Mouse (Mus musculus): ENCODE data around the gene Gimap4. TPM values are rescaled to one million over a fixed set of nuclear protein-coding genes. Genes with fewer than 3 reads are reported as not detected.

The Gimap4 gene
- polyA plus RNA-seq, 1 experiment from 2014 or later, result 1.5 TPM

DNA sequence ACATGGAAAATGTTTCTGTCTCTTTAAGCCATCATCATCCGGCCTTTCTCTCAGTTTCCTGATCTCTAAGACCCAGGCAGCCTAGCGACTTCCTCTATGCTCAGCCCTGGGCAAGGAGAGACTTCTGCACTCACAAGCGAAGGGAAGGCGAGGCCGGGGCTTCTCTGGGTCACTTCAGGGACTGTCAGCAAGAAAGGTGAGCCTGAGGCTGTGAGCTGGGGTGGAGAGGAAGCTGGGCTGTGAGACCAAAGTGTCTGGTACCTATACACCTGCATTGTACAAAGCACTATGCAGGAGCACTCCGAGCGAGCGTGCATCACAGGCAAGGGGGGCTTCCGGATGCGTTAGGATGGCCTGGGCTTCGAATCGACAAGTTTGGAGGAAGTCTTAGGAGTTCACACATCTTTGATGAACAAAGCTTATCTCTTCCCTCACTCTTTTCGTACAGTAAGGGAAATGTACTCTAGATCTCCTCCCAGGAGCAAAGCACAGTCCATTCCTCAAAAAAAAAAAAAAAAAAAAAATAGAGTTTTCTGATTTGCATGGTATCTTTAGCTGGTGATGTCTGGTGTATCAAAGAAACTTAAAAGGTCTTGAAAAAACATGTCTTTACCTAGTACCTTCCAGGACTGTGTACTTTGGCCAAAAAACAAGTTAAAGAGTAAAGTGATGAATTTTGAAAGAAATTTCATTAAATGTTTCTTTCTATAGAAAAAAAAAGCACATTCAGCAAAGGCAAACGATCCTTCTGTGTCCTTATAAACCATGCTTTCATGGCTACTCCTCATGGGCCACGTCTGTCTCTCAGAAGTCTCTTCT, 54.8 kb downstream of the Gimap4 start, which contains the start of gene Gimap1:
TSS of gene Gimap1 (plus strand) at position 94 of the 819 bp plus-strand sequence.
- Histone ChIP-seq H3K4me1 (replicated peaks; ENCODE audit: control insufficient read depth, insufficient read depth, low read length) (peaks cover 8% of the 10 kb centered on the region; the same call in 1 of the 2 replicates), H3K4me3 (replicated peaks; ENCODE audit: low read length) (no peak within 1 kb of the TSS), H3K27ac (no peak within 1 kb of the TSS), H3K27me3 (ENCODE audit: control insufficient read depth, insufficient read depth, low read length) (peaks cover 16% of the 10 kb centered on the region), H3K36me3 (replicated peaks; ENCODE audit: control insufficient read depth, insufficient read depth) (no peaks in the 10 kb centered on the region), H3K4me2 (replicated peaks) (no peak within 1 kb of the TSS), H3K9ac (no peak within 1 kb of the TSS), H3K9me3 (ENCODE audit: control insufficient read depth, low read length) (no peaks in the 10 kb centered on the region)
- WGBS, result 85% methylated on average over 15 of the region's 15 CpGs
- DNase-seq (ENCODE audit: low spot score) (no peak), ATAC-seq (ENCODE audit: low FRiP score) (no peak)

DNA sequence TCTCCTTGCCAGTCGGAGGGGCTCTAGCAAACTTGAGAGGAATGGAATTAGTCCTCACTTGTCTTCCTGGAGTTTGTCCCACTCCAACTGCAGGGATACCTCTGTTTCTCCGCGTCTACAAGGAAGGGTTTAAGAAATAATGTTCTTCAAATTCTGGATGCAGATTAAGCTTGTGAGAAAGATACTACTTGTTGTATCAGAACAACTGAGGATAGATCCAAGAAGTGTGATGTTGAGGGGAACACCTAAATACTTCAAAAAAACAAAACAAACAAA, 55.4 kb downstream of the Gimap4 start:
- Histone ChIP-seq H3K27ac (no peak overlapping the region), H3K4me2 (replicated peaks) (no peak overlapping the region), H3K9ac (no peak overlapping the region), H3K9me3 (ENCODE audit: control insufficient read depth, low read length) (no peaks in the 10 kb centered on the region), H3K4me1 (replicated peaks; ENCODE audit: control insufficient read depth, insufficient read depth, low read length) (peaks cover 8% of the 10 kb centered on the region; the same call in 1 of the 2 replicates), H3K4me3 (replicated peaks; ENCODE audit: low read length) (no peak overlapping the region), H3K36me3 (replicated peaks; ENCODE audit: control insufficient read depth, insufficient read depth) (no peaks in the 10 kb centered on the region), H3K27me3 (ENCODE audit: control insufficient read depth, insufficient read depth, low read length) (peaks cover 21% of the 10 kb centered on the region)
- 87% methylated on average over 3 of the region's 3 CpGs for WGBS
- no peak for DNase-seq (ENCODE audit: low spot score)
- ATAC-seq (ENCODE audit: low FRiP score), result no peak

DNA sequence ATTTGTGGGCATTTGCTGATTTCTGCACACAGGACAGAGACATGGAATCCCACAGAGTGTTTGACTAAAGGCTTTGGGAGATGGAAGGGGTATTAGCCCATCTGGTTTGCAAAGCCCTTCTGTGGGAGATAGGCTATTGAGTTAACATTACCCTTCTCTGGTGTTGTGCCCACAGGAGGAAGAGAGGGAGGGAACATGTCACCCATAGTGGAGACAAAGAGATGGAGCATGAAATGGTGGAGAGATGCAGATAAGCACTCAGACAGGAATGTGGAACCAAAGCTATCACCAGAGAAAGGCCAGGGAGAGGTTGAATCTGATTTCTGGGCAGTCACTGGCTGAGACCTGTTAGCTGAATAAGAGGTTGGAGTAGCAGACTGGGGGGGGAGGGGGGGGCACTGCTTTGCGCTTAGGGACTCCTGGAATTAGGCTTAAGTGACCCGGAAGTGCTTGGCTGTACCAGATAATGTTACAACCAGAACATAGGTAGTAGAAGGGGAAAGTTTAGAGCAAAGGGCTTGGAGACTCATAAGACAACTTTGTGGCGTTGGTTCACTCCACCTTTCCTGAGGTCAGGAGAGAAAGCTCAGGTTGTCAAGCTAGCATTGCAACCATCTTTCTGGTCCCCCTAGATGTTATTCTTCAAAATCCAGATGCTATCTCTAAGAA, 56.3 kb downstream of the Gimap4 start:
- Histone ChIP-seq H3K27ac (no peak overlapping the region), H3K4me2 (replicated peaks) (no peak overlapping the region), H3K27me3 (ENCODE audit: control insufficient read depth, insufficient read depth, low read length) (peaks cover 21% of the 10 kb centered on the region), H3K36me3 (replicated peaks; ENCODE audit: control insufficient read depth, insufficient read depth) (no peaks in the 10 kb centered on the region), H3K9ac (no peak overlapping the region), H3K4me3 (replicated peaks; ENCODE audit: low read length) (no peak overlapping the region), H3K4me1 (replicated peaks; ENCODE audit: control insufficient read depth, insufficient read depth, low read length) (peaks cover 8% of the 10 kb centered on the region; the same call in 1 of the 2 replicates), H3K9me3 (ENCODE audit: control insufficient read depth, low read length) (no peaks in the 10 kb centered on the region)
- ATAC-seq (ENCODE audit: low FRiP score) (no peak), DNase-seq (ENCODE audit: low spot score) (no peak)
- WGBS, result 77% methylated on average over 3 of the region's 3 CpGs

DNA sequence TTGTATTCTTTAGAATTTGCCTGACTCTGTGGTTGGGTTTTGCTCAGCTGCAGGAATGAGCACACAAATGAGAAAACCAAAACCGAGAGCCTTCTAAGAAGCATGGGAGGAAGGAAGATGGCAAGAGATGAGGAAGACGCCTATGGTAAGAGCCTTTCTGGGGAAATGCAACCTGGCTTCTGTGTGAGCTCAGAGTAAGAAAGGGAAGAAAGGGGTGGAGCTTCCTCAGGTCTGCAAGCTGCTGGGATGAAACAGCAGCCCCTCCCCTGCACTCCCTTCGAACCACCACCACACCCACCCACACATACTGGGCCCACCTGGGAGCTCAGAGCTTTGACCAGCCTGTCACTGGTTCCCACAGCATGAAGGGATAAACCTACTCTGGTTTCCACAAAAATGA, 56.9 kb downstream of the Gimap4 start:
- Histone ChIP-seq H3K4me3 (replicated peaks; ENCODE audit: low read length) (no peak overlapping the region), H3K27me3 (ENCODE audit: control insufficient read depth, insufficient read depth, low read length) (peaks cover 21% of the 10 kb centered on the region), H3K27ac (no peak overlapping the region), H3K9ac (no peak overlapping the region), H3K9me3 (ENCODE audit: control insufficient read depth, low read length) (no peaks in the 10 kb centered on the region), H3K4me2 (replicated peaks) (no peak overlapping the region), H3K4me1 (replicated peaks; ENCODE audit: control insufficient read depth, insufficient read depth, low read length) (peaks cover 8% of the 10 kb centered on the region; the same call in 1 of the 2 replicates), H3K36me3 (replicated peaks; ENCODE audit: control insufficient read depth, insufficient read depth) (no peaks in the 10 kb centered on the region)
- 24% methylated on average over 3 of the region's 3 CpGs for WGBS
- DNase-seq (ENCODE audit: low spot score) (no peak), ATAC-seq (ENCODE audit: low FRiP score) (no peak)

Other genes with a start within 250 kb of the Gimap4 start
- gene Zfp467, start 238.7 kb upstream of the Gimap4 start, polyA plus RNA-seq (2014; fragmentation: Nextera tagmentation; extraction: Ambion mirVana), result 25.8 and 32.4 TPM in 2 replicates
- gene Sspo, start 236.3 kb upstream of the Gimap4 start, polyA plus RNA-seq (2014; fragmentation: Nextera tagmentation; extraction: Ambion mirVana), result 0.20 and 0.35 TPM in 2 replicates
- gene Atp6v0e2, start 146.9 kb upstream of the Gimap4 start, polyA plus RNA-seq (2014; fragmentation: Nextera tagmentation; extraction: Ambion mirVana), result 230 and 241 TPM in 2 replicates
- gene Lrrc61, start 129.8 kb upstream of the Gimap4 start, polyA plus RNA-seq (2014; fragmentation: Nextera tagmentation; extraction: Ambion mirVana), result 18.2 and 20.8 TPM in 2 replicates
- gene Rarres2, start 111.8 kb upstream of the Gimap4 start, polyA plus RNA-seq (2014; fragmentation: Nextera tagmentation; extraction: Ambion mirVana), result 5.2 and 8.2 TPM in 2 replicates
- gene Gm45021, start 94.9 kb upstream of the Gimap4 start, polyA plus RNA-seq (2014; fragmentation: Nextera tagmentation; extraction: Ambion mirVana), result not detected in 2 replicates
- gene Repin1, start 90.7 kb upstream of the Gimap4 start, polyA plus RNA-seq (2014; fragmentation: Nextera tagmentation; extraction: Ambion mirVana), result 37.4 and 41.7 TPM in 2 replicates
- gene Gm44965, start 90.6 kb upstream of the Gimap4 start, polyA plus RNA-seq (2014; fragmentation: Nextera tagmentation; extraction: Ambion mirVana), result 0.74 and 0.78 TPM in 2 replicates
- 11.8 and 13.6 TPM in 2 replicates for gene Zfp775, start 82.5 kb upstream of the Gimap4 start, polyA plus RNA-seq (2014; fragmentation: Nextera tagmentation; extraction: Ambion mirVana)
- gene AI854703, start 57.8 kb upstream of the Gimap4 start, polyA plus RNA-seq (2014; fragmentation: Nextera tagmentation; extraction: Ambion mirVana), result 23.1 and 25.7 TPM in 2 replicates
- 0.12 and 0.16 TPM in 2 replicates for gene Gimap8, start 37.3 kb upstream of the Gimap4 start, polyA plus RNA-seq (2014; fragmentation: Nextera tagmentation; extraction: Ambion mirVana)
- gene Gimap9, start 8.4 kb upstream of the Gimap4 start, polyA plus RNA-seq (2014; fragmentation: Nextera tagmentation; extraction: Ambion mirVana), result 1.2 and 1.6 TPM in 2 replicates
- 7.2 and 8.7 TPM in 2 replicates for gene Gimap6, start 23.7 kb downstream of the Gimap4 start, polyA plus RNA-seq (2014; fragmentation: Nextera tagmentation; extraction: Ambion mirVana)
- 0.71 TPM in 1 of 2 replicates, not detected in the other for gene Gm28053, start 34.1 kb downstream of the Gimap4 start, polyA plus RNA-seq (2014; fragmentation: Nextera tagmentation; extraction: Ambion mirVana)
- not detected in 2 replicates for gene Gimap7, start 34.1 kb downstream of the Gimap4 start, polyA plus RNA-seq (2014; fragmentation: Nextera tagmentation; extraction: Ambion mirVana)
- gene Gimap1, start 54.5 kb downstream of the Gimap4 start, polyA plus RNA-seq (2014; fragmentation: Nextera tagmentation; extraction: Ambion mirVana), result 5.1 and 5.7 TPM in 2 replicates
- 1.7 and 2.1 TPM in 2 replicates for gene Gimap5, start 61.6 kb downstream of the Gimap4 start, polyA plus RNA-seq (2014; fragmentation: Nextera tagmentation; extraction: Ambion mirVana)
- not detected in 2 replicates for gene Gimap3, start 86.3 kb downstream of the Gimap4 start, polyA plus RNA-seq (2014; fragmentation: Nextera tagmentation; extraction: Ambion mirVana)
- gene Tmem176a, start 156.4 kb downstream of the Gimap4 start, polyA plus RNA-seq (2014; fragmentation: Nextera tagmentation; extraction: Ambion mirVana), result 24.0 and 31.3 TPM in 2 replicates
- 115 and 123 TPM in 2 replicates for gene Tmem176b, start 156.9 kb downstream of the Gimap4 start, polyA plus RNA-seq (2014; fragmentation: Nextera tagmentation; extraction: Ambion mirVana)
- gene Aoc1, start 188.3 kb downstream of the Gimap4 start, polyA plus RNA-seq (2014; fragmentation: Nextera tagmentation; extraction: Ambion mirVana), result not detected in 2 replicates
- gene 1600015I10Rik, start 245.3 kb downstream of the Gimap4 start, polyA plus RNA-seq (2014; fragmentation: Nextera tagmentation; extraction: Ambion mirVana), result not detected in 2 replicates